Mouse (Mus musculus): ENCODE data around the gene Kat8. TPM values are rescaled to one million over a fixed set of nuclear protein-coding genes. Genes with fewer than 3 reads are reported as not detected.

The Kat8 gene
- polyA plus RNA-seq, 1 experiment: 47.1 TPM

GRCm38 (mm10) chr7:127912938-127913337, 622 bp downstream of the Kat8 start:
- TF ChIP-seq POLR2A (IDR thresholded peaks at IDR 0.05; ENCODE audit: insufficient read depth, low read length): no peak
- TF ChIP-seq EP300 (IDR thresholded peaks at IDR 0.05; ENCODE audit: insufficient read depth, low read depth, low read length): no peak
- TF ChIP-seq CTCF (IDR thresholded peaks at IDR 0.05; ENCODE audit: low read depth, low read length): no peak
- Histone ChIP-seq H3K4me3 (ENCODE audit: low read depth, low read length) (peak overlapping the region; percentile 45), H3K9ac (ENCODE audit: low read depth, poor library complexity, severe bottlenecking) (peak overlapping the region; percentile 83), H3K9me3 (replicated peaks; ENCODE audit: control insufficient read depth, insufficient read depth, low read length, poor library complexity, severe bottlenecking) (no peaks in the 10 kb centered on the region), H3K36me3 (ENCODE audit: control insufficient read depth, insufficient read depth, low read length, poor library complexity, severe bottlenecking) (peaks cover 35% of the 10 kb centered on the region), H3K27me3 (ENCODE audit: control insufficient read depth, insufficient read depth, low read length, poor library complexity, severe bottlenecking) (no peaks in the 10 kb centered on the region), H3K27ac (ENCODE audit: insufficient read depth, low read length) (peak overlapping the region; percentile 89), H3K4me1 (ENCODE audit: control insufficient read depth, insufficient read depth, low read length) (no peaks in the 10 kb centered on the region)

- TF ChIP-seq CTCF (IDR thresholded peaks at IDR 0.05; ENCODE audit: low read depth, low read length) (no peak), EP300 (IDR thresholded peaks at IDR 0.05; ENCODE audit: insufficient read depth, low read depth, low read length) (no peak), POLR2A (IDR thresholded peaks at IDR 0.05; ENCODE audit: insufficient read depth, low read length) (no peak)
- H3K27me3 ChIP-seq (ENCODE audit: control insufficient read depth, insufficient read depth, low read length, poor library complexity, severe bottlenecking): no peaks in the 10 kb centered on the region
- no peaks in the 10 kb centered on the region for H3K4me1 ChIP-seq (ENCODE audit: control insufficient read depth, insufficient read depth, low read length)
- no peaks in the 10 kb centered on the region for H3K9me3 ChIP-seq (replicated peaks; ENCODE audit: control insufficient read depth, insufficient read depth, low read length, poor library complexity, severe bottlenecking)
- H3K36me3 ChIP-seq (ENCODE audit: control insufficient read depth, insufficient read depth, low read length, poor library complexity, severe bottlenecking): peaks cover 22% of the 10 kb centered on the region
- H3K9ac ChIP-seq (ENCODE audit: low read depth, poor library complexity, severe bottlenecking): no peak overlapping the region
- no peak overlapping the region for H3K27ac ChIP-seq (ENCODE audit: insufficient read depth, low read length)
- H3K4me3 ChIP-seq (ENCODE audit: low read depth, low read length): no peak overlapping the region
Measured at GRCm38 (mm10) chr7:127915293-127915692, 3.0 kb downstream of the Kat8 start.

GRCm38 (mm10) chr7:127918203-127918602, 5.9 kb downstream of the Kat8 start:
- H3K9me3 ChIP-seq (replicated peaks; ENCODE audit: control insufficient read depth, insufficient read depth, low read length, poor library complexity, severe bottlenecking): no peaks in the 10 kb centered on the region
- peak overlapping the region; percentile 96 for H3K27ac ChIP-seq (ENCODE audit: insufficient read depth, low read length)
- no peaks in the 10 kb centered on the region for H3K27me3 ChIP-seq (ENCODE audit: control insufficient read depth, insufficient read depth, low read length, poor library complexity, severe bottlenecking)
- H3K4me1 ChIP-seq (ENCODE audit: control insufficient read depth, insufficient read depth, low read length): no peaks in the 10 kb centered on the region
- peaks cover 25% of the 10 kb centered on the region for H3K36me3 ChIP-seq (ENCODE audit: control insufficient read depth, insufficient read depth, low read length, poor library complexity, severe bottlenecking)
- no peak overlapping the region for H3K4me3 ChIP-seq (ENCODE audit: low read depth, low read length)
- TF ChIP-seq POLR2A (IDR thresholded peaks at IDR 0.05; ENCODE audit: insufficient read depth, low read length) (no peak), CTCF (IDR thresholded peaks at IDR 0.05; ENCODE audit: low read depth, low read length) (peak; percentile 67), EP300 (IDR thresholded peaks at IDR 0.05; ENCODE audit: insufficient read depth, low read depth, low read length) (no peak)
- H3K9ac ChIP-seq (ENCODE audit: low read depth, poor library complexity, severe bottlenecking): no peak overlapping the region

GRCm38 (mm10) chr7:127919290-127919689, 7.0 kb downstream of the Kat8 start:
- TF ChIP-seq CTCF (IDR thresholded peaks at IDR 0.05; ENCODE audit: low read depth, low read length) (peak; percentile 11), POLR2A (IDR thresholded peaks at IDR 0.05; ENCODE audit: insufficient read depth, low read length) (no peak)
- no peak overlapping the region for H3K9ac ChIP-seq (ENCODE audit: low read depth, poor library complexity, severe bottlenecking)
- no peaks in the 10 kb centered on the region for H3K27me3 ChIP-seq (ENCODE audit: control insufficient read depth, insufficient read depth, low read length, poor library complexity, severe bottlenecking)
- no peak overlapping the region for H3K4me3 ChIP-seq (ENCODE audit: low read depth, low read length)
- peak overlapping the region; percentile 8; the same call in 1 of the 2 replicates for H3K27ac ChIP-seq (ENCODE audit: insufficient read depth, low read length)
- no peaks in the 10 kb centered on the region for H3K4me1 ChIP-seq (ENCODE audit: control insufficient read depth, insufficient read depth, low read length)
- H3K9me3 ChIP-seq (replicated peaks; ENCODE audit: control insufficient read depth, insufficient read depth, low read length, poor library complexity, severe bottlenecking): no peaks in the 10 kb centered on the region
- H3K36me3 ChIP-seq (ENCODE audit: control insufficient read depth, insufficient read depth, low read length, poor library complexity, severe bottlenecking): peaks cover 25% of the 10 kb centered on the region

- Histone ChIP-seq H3K4me3 (ENCODE audit: low read depth, low read length) (no peak overlapping the region), H3K36me3 (ENCODE audit: control insufficient read depth, insufficient read depth, low read length, poor library complexity, severe bottlenecking) (peaks cover 19% of the 10 kb centered on the region), H3K4me1 (ENCODE audit: control insufficient read depth, insufficient read depth, low read length) (peaks cover 3% of the 10 kb centered on the region), H3K9me3 (replicated peaks; ENCODE audit: control insufficient read depth, insufficient read depth, low read length, poor library complexity, severe bottlenecking) (no peaks in the 10 kb centered on the region), H3K9ac (ENCODE audit: low read depth, poor library complexity, severe bottlenecking) (no peak overlapping the region), H3K27me3 (ENCODE audit: control insufficient read depth, insufficient read depth, low read length, poor library complexity, severe bottlenecking) (no peaks in the 10 kb centered on the region), H3K27ac (ENCODE audit: insufficient read depth, low read length) (no peak overlapping the region)
- TF ChIP-seq CTCF (IDR thresholded peaks at IDR 0.05; ENCODE audit: low read depth, low read length) (peak; percentile 76), POLR2A (IDR thresholded peaks at IDR 0.05; ENCODE audit: insufficient read depth, low read length) (no peak), EP300 (IDR thresholded peaks at IDR 0.05; ENCODE audit: insufficient read depth, low read depth, low read length) (no peak)
Measured at GRCm38 (mm10) chr7:127921516-127921915, 9.2 kb downstream of the Kat8 start.

GRCm38 (mm10) chr7:127922451-127923275, 10.3 kb downstream of the Kat8 start:
- Histone ChIP-seq H3K9ac (ENCODE audit: low read depth, poor library complexity, severe bottlenecking) (no peak overlapping the region), H3K27ac (ENCODE audit: insufficient read depth, low read length) (no peak overlapping the region), H3K27me3 (ENCODE audit: control insufficient read depth, insufficient read depth, low read length, poor library complexity, severe bottlenecking) (no peaks in the 10 kb centered on the region), H3K4me3 (ENCODE audit: low read depth, low read length) (no peak overlapping the region), H3K9me3 (replicated peaks; ENCODE audit: control insufficient read depth, insufficient read depth, low read length, poor library complexity, severe bottlenecking) (no peaks in the 10 kb centered on the region), H3K36me3 (ENCODE audit: control insufficient read depth, insufficient read depth, low read length, poor library complexity, severe bottlenecking) (peaks cover 16% of the 10 kb centered on the region), H3K4me1 (ENCODE audit: control insufficient read depth, insufficient read depth, low read length) (peaks cover 4% of the 10 kb centered on the region)
- no peak for TF ChIP-seq EP300 (IDR thresholded peaks at IDR 0.05; ENCODE audit: insufficient read depth, low read depth, low read length)
- no peak for TF ChIP-seq POLR2A (IDR thresholded peaks at IDR 0.05; ENCODE audit: insufficient read depth, low read length)
- TF ChIP-seq CTCF (IDR thresholded peaks at IDR 0.05; ENCODE audit: low read depth, low read length): no peak
